Mouse (Mus musculus) megakaryocyte, embryonic 14.5 days (primary cell): ENCODE data around the gene Fam173b.

Source experiments
- FLI1 ChIP-seq: IDR thresholded peaks from 2 replicates; pipeline ENCODE4 v1.6.1; 2012; ENCODE audit warnings: low read length, inconsistent platforms, mixed read lengths
- GATA1 ChIP-seq: IDR thresholded peaks from 3 replicates; pipeline ENCODE4 v1.6.1; 2012; ENCODE audit warnings: mixed read lengths, low read length, inconsistent platforms, borderline replicate concordance

DNA sequence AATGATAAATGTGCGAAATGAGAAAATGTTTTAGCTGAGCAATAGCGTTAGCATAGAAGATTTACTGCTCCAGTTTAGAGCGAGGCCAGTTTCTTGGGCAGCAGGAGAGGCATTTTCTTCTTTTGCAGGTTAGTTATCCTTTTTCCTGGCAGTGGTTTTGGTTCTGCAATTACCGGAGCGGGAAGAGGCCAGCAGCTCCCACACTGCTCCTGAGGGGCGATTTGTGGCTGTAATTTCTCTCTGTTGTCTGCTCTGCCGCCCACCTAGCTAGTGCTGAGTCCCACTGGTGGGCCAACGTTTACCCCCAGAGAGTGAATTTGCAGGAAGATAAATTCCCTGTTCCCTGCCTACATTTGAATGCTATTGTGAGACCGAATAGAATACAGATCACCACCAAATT is 59.2 kb downstream of the Fam173b start:
- TF ChIP-seq FLI1 = no peak
- no peak for TF ChIP-seq GATA1
